Mouse (Mus musculus) urinary bladder, postnatal 4 days (tissue): ENCODE results near the gene Vmn1r129.
"Not testable (repeated sequence)": the region's sequence is repeated elsewhere in the genome, so short reads cannot be mapped to it uniquely, and the experiment has no call there.

Experiments used
- DNase-seq, 2 experiments: peaks; one replicate each; pipeline ENCODE4 v3.0.0; 2021 to 2022; ENCODE audit warnings: low spot score in 2 of 2

Vmn1r129 gene

DNA sequence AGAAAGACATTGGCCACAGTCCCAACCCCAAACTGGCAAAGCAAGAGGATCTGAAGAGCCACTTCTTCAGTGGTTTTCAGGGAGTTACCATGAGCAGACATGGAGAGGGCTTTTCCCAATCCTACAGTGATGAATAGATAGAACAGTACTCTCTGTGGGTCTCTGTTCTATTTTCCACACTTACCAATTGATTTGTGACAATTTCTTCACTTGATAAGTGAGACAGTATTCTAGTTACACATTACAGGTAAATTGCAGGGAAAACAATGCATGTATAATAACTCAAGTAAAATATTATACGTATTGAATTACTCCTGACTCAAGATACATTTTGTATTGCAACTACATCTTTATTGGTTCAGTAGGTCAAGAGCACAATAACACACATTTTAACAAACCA is at the start of gene Vmn1r129:
TSS of gene Vmn1r129 (minus strand) at position 101 of the 400 bp plus-strand sequence.
- not testable (repeated sequence) for DNase-seq

DNA sequence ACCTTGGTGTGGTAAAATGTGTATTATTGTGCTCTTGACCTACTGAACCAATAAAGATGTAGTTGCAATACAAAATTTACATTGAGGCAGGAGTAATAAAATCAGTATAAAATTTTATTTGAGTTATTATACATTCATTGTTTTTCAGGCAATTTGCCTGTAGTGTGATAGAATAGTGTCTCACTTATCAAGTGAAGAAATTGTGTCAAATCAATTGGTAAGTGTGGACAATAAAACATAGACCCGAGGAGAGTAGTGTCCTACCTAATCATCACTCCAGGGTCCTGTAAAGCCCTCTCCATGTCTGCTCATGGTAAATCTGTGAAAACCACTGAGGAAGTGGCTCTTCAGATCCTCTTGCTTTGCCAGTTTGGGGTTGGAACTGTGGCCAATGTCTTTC is 12.0 kb downstream of the Vmn1r129 start, which contains the start of gene Vmn1r128:
TSS of gene Vmn1r128 (plus strand) at position 301 of the 400 bp plus-strand sequence.
- DNase-seq, result not testable (repeated sequence)

- DNase-seq, result not testable (repeated sequence)
Measured at GRCm38 (mm10) chr7:21319761-21320160, 41.3 kb downstream of the Vmn1r129 start, which contains the start of gene Vmn1r127. Gene Vmn1r127, minus strand, starts transcription at chr7:21319861.
